Mouse (Mus musculus): ENCODE measurements at regions not wholly inside any gene's neighbourhood (a gene's known extent, or its start where the extent isn't known, plus 50 kb on each side); places are given as distances from the start of the nearest gene placed in this dataset.

DNA sequence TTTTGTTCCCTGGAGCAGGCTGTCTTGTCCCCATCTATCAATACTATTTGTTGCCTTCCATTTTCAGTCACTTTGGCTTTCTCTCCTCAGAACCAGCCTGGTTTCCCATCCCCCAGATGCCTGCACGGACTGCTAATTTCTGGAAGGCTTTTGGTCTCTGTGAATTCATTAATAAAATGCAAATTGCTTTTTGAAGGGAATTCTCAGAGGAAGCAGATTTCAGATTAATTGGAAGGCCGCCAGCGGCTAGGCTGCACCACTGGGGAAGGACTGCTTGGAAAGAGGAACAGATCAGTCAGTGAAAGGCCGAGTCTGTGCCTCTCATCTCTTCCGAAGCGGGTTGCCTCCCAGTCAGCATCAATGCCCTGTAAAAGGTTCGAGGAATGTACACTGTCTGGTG is 73.8 kb downstream of the Gpr6 start:
- Histone ChIP-seq H3K9me3 (no peaks in the 10 kb centered on the region), H3K9ac (no peak overlapping the region), H3K27ac (replicated peaks) (peak overlapping the region; percentile 50), H3K27me3 (no peaks in the 10 kb centered on the region), H3K4me1 (replicated peaks) (peaks cover 11% of the 10 kb centered on the region; the same call in 1 of the 2 replicates), H3K36me3 (no peaks in the 10 kb centered on the region), H3K4me2 (peak overlapping the region; percentile 12), H3K4me3 (no peak overlapping the region)
- 14% methylated on average over 7 of the region's 7 CpGs for WGBS
- peak; percentile 87 for ATAC-seq (ENCODE audit: low FRiP score, low read depth)

DNA sequence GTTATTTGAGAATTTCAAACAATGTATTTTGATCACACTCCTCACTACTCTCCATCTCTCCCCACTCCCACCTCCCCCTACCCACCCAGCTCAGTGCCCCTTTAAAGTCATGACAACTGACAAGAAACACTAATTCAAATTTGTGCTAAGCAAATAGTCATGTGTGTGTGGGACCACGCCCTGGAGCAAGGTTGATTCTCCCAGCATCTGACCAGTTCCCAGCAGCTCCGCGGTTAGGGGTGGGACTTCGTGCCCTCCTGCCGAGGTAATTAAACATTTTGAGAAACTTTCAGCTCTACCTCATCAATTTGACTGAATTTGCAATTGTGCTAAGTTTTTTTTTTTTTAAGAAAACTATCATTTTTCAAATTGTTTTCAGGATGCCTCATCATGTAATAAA is 74.5 kb downstream of the Gpr6 start:
- Histone ChIP-seq H3K9me3 (no peaks in the 10 kb centered on the region), H3K4me1 (replicated peaks) (peaks cover 11% of the 10 kb centered on the region; the same call in 1 of the 2 replicates), H3K36me3 (no peaks in the 10 kb centered on the region), H3K27me3 (no peaks in the 10 kb centered on the region), H3K9ac (no peak overlapping the region), H3K4me3 (no peak overlapping the region), H3K4me2 (no peak overlapping the region), H3K27ac (replicated peaks) (no peak overlapping the region)
- WGBS, result 56% methylated on average over 5 of the region's 5 CpGs
- no peak for ATAC-seq (ENCODE audit: low FRiP score, low read depth)

Data from hindbrain, embryonic 15.5 days (tissue).